Mouse (Mus musculus) liver, embryonic 13.5 days (tissue): ENCODE measurements around the gene Alkbh2. TPM values are rescaled to one million over a fixed set of nuclear protein-coding genes. Genes with fewer than 3 reads are reported as not detected.

ENCODE experiments used
- ATAC-seq: fragments of 200-750 bp; cut with Nextera tagmentation; 2 replicates; pipeline ENCODE4 v1.8.0; 2017; ENCODE audit warnings: low read depth, mild to moderate bottlenecking, moderate number of reproducible peaks, moderate library complexity
- DNase-seq: peaks from one replicate; pipeline ENCODE4 v3.0.0; 2022
- H3K27ac ChIP-seq: fragments of 300-500 bp; sonication (generic); 2 replicates; pipeline ENCODE4 v1.5.1; 2015; ENCODE audit warnings: moderate library complexity, mild to moderate bottlenecking, inconsistent platforms
- H3K27me3 ChIP-seq: fragments of 300-500 bp; sonication (generic); 2 replicates; pipeline ENCODE4 v1.6.1; 2015; ENCODE audit warnings: mild to moderate bottlenecking, inconsistent platforms
- H3K36me3 ChIP-seq: fragments of 300-500 bp; sonication (generic); 2 replicates; pipeline ENCODE4 v1.6.1; 2015; ENCODE audit warnings: mild to moderate bottlenecking, inconsistent platforms
- H3K4me1 ChIP-seq: fragments of 300-500 bp; sonication (generic); replicated peaks from 2 replicates; pipeline ENCODE4 v1.6.1; 2015; ENCODE audit warnings: inconsistent platforms
- H3K4me2 ChIP-seq: fragments of 300-500 bp; sonication (generic); 2 replicates; pipeline ENCODE4 v1.6.1; 2015; ENCODE audit warnings: inconsistent platforms, mild to moderate bottlenecking, moderate library complexity
- H3K4me3 ChIP-seq: fragments of 300-500 bp; sonication (generic); replicated peaks from 2 replicates; pipeline ENCODE4 v1.5.1; 2015; ENCODE audit warnings: mild to moderate bottlenecking, inconsistent platforms
- H3K9ac ChIP-seq: fragments of 300-500 bp; sonication (generic); 2 replicates; pipeline ENCODE4 v1.6.1; 2015; ENCODE audit warnings: mild to moderate bottlenecking, inconsistent platforms
- H3K9me3 ChIP-seq: fragments of 300-500 bp; sonication (generic); replicated peaks from 2 replicates; pipeline ENCODE4 v1.6.1; 2016; ENCODE audit warnings: inconsistent platforms
- WGBS: fragments of 180-500 bp; shearing (Covaris S2); methylation state at CpG from one replicate; pipeline ENCODE4 v1.1.7; 2015; ENCODE audit not compliant: insufficient replicate concordance; 5-methylcytosine and 5-hydroxymethylcytosine counted together
- polyA plus RNA-seq: library from polyadenylated mRNA; unstranded; fragments of >200 nt; fragmentation: Nextera tagmentation; extraction: Ambion mirVana; gene quantifications from 2 replicates; pipeline ENCODE4 v1.2.1, GENCODE M21; 2015

Alkbh2 gene
- polyA plus RNA-seq, 1 experiment from 2014 or later, result 4.5 TPM

- H3K4me3 ChIP-seq, result no peak overlapping the region
- ATAC-seq, result no peak
- no peak overlapping the region for H3K4me2 ChIP-seq
- H3K4me1 ChIP-seq, result peaks cover 23% of the 10 kb centered on the region
- WGBS, result 78% methylated on average over 21 of the region's 21 CpGs
- no peaks in the 10 kb centered on the region for H3K27me3 ChIP-seq
- no peak for DNase-seq
- no peak overlapping the region for H3K27ac ChIP-seq
- H3K9ac ChIP-seq, result no peak overlapping the region
- peaks cover 41% of the 10 kb centered on the region for H3K36me3 ChIP-seq
- no peaks in the 10 kb centered on the region for H3K9me3 ChIP-seq
These were observed 10.5 kb upstream of the Alkbh2 start for GRCm38 (mm10) chr5:114138277-114139164.

DNA sequence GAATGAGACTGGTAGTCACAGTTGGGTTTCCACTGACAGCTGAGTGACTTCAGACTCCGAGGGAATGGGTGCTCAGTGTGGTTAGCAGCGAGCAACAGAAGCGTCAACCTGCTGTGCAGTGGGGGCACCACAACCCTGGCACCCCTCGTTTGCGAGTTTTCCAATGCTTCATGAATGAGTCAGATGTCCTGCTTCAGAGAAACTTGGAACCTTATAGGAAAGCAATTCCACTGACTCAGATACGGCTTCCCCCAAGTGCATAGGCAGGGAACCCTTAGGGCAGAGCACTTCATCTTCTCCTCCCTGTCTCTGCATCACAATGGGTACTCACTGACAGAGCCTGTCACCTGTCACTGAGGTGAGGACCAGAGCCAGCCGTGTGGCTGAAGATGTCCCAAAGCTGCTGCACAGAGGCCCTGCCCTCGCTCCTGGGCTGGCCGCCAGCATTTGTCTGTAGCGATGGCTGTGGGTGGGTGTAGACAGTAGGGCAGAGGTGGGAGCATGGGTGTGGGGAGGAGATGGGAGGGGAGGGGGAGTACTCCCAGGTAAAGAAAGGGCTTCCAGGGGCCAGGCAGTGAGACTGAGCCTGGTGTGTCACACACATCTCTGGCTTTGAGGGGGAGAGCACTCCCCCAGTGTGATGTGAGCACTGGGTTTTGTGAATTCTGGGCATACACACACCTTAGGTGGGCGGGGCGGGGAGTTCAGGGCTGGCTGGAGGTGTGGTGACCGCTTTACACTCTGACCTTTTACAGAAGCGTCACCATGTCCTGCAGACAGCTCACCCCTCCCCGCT lies 9.7 kb upstream of the Alkbh2 start:
- no peaks in the 10 kb centered on the region for H3K9me3 ChIP-seq
- 83% methylated on average over 15 of the region's 15 CpGs for WGBS
- no peak overlapping the region for H3K4me2 ChIP-seq
- H3K9ac ChIP-seq, result no peak overlapping the region
- ATAC-seq (no peak), DNase-seq (no peak)
- H3K4me3 ChIP-seq, result no peak overlapping the region
- H3K36me3 ChIP-seq, result peaks cover 44% of the 10 kb centered on the region
- H3K27me3 ChIP-seq, result no peaks in the 10 kb centered on the region
- peaks cover 31% of the 10 kb centered on the region for H3K4me1 ChIP-seq
- no peak overlapping the region for H3K27ac ChIP-seq

DNA sequence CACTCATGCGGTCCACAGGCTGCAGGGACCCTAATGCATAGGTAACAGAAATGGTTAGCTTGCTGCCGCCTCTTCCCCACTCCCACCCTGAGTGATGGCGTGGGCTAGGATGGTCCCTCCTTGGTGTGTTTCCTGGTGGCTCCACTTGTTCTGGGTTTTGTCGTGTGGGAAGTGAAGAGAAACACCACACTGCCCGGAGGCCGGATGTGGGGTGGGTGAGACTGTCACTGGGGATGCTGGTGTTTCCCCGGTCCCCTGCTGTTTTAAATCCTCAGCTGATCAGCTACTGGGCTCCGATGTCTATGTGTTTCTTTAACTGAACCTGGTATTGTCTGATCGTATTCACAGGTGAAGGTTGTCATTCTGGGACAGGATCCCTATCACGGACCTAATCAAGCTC lies 7.5 kb upstream of the Alkbh2 start:
- H3K4me1 ChIP-seq, result peaks cover 50% of the 10 kb centered on the region
- ATAC-seq, result no peak
- no peak overlapping the region for H3K4me3 ChIP-seq
- H3K36me3 ChIP-seq, result peaks cover 49% of the 10 kb centered on the region
- H3K27me3 ChIP-seq, result no peaks in the 10 kb centered on the region
- no peak overlapping the region for H3K4me2 ChIP-seq
- H3K9me3 ChIP-seq, result no peaks in the 10 kb centered on the region
- H3K27ac ChIP-seq, result no peak overlapping the region
- 77% methylated on average over 10 of the region's 10 CpGs for WGBS
- H3K9ac ChIP-seq, result no peak overlapping the region
- no peak for DNase-seq

DNA sequence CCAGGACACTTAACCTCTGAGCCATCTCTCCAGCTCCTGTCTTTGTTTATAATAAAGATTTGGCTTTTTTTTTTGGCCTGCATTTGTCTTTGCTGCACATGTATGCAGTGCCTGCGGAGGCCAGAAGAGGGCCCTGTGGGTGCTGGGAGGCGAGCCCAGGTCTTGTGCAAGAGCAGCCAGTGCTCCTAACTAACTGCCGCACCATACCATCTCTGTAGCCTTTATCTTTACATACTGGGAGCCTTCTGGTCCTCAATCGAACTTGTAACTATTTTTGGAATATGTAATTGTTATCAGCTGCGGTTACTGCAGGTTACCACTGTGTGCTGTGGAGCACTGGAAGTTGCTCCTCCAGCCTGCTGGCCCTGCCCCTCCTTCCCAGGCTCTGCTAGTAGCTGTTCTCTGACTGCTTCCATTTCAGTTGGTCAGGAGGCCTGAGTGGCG lies 6.1 kb upstream of the Alkbh2 start:
- peaks cover 49% of the 10 kb centered on the region for H3K36me3 ChIP-seq
- 0 out of 2 replicates have a peak overlapping the region, but pooled peaks have one; percentile 3 for H3K4me3 ChIP-seq
- H3K27me3 ChIP-seq, result no peaks in the 10 kb centered on the region
- DNase-seq (peak; percentile 65), ATAC-seq (peak; percentile 46)
- WGBS, result 14% methylated on average over 6 of the region's 6 CpGs
- H3K27ac ChIP-seq, result no peak overlapping the region
- no peaks in the 10 kb centered on the region for H3K9me3 ChIP-seq
- peaks cover 64% of the 10 kb centered on the region for H3K4me1 ChIP-seq
- peak overlapping the region; percentile 32 for H3K4me2 ChIP-seq
- 0 out of 2 replicates have a peak overlapping the region, but pooled peaks have one; percentile 4 for H3K9ac ChIP-seq

GRCm38 (mm10) chr5:114132841-114133240 lies 4.8 kb upstream of the Alkbh2 start:
- ATAC-seq (no peak), DNase-seq (no peak)
- Histone ChIP-seq H3K9ac (no peak overlapping the region), H3K36me3 (peaks cover 38% of the 10 kb centered on the region), H3K27ac (no peak overlapping the region), H3K4me1 (peaks cover 61% of the 10 kb centered on the region), H3K9me3 (no peaks in the 10 kb centered on the region), H3K27me3 (no peaks in the 10 kb centered on the region), H3K4me2 (peak overlapping the region; percentile 99), H3K4me3 (no peak overlapping the region)
- WGBS, result 87% methylated on average over 6 of the region's 6 CpGs

DNA sequence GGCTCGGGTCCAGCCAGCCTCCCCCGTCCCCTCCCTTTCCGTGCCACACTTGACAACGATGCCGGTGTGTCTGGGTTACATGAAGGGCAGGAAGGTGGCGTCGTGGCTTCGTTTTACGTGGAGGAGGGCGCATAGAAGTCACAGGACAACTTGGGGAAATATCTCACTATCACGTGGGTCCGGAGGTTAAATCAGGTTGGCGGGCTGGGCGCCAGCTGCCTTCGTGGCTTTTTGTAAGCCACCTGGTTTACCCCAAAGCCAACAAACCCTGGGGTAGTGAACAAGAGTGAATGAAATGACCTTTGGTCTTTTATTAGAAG lies 3.5 kb upstream of the Alkbh2 start:
- no peak for DNase-seq
- Histone ChIP-seq H3K36me3 (peaks cover 24% of the 10 kb centered on the region), H3K9ac (peak overlapping the region; percentile 72), H3K27ac (peak overlapping the region; percentile 66), H3K4me2 (peak overlapping the region; percentile 99), H3K9me3 (no peaks in the 10 kb centered on the region), H3K27me3 (no peaks in the 10 kb centered on the region), H3K4me1 (peaks cover 71% of the 10 kb centered on the region), H3K4me3 (peak overlapping the region; percentile 80)
- ATAC-seq, result no peak
- WGBS, result 2% methylated on average over 15 of the region's 15 CpGs

DNA sequence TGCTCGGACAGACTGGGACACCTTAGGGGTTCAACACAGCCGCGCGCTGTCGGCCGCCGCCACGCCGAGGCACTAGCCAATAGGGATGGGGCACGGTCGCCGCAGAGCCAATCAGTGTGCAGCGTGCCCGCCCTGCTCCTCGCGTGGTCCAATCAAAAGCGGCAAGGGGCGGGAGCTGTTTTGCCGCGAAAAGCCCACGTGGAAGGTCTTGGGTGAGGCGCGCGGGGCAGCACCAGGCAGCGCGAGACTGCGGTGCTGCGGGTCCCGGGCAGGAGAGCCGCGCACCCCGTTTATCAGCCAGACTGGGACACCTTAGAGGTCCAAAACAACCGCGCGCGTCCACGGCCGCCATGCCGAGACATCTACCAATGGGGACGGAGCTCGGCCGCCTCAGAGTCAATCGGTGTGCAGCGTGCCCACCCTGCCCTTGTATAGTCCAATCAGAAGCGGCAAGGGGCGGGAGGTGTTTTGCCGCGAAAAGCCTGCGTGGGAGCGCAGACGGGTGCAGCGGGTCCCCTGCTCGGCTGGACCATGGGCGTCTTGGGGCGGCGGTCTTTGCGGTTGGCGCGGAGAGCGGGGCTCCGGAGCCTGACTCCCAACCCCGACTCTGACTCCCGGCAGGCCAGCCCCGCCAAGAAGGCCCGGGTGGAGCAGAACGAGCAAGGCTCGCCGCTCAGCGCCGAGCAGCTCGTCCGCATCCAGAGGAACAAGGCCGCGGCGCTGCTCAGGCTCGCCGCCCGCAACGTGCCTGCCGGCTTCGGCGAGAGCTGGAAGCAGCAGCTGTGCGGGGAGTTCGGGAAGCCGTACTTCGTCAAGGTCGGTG lies 2.9 kb upstream of the Alkbh2 start:
- ATAC-seq (peak; percentile 92), DNase-seq (peak; percentile 88)
- Histone ChIP-seq H3K4me1 (peaks cover 77% of the 10 kb centered on the region), H3K36me3 (peaks cover 18% of the 10 kb centered on the region), H3K27me3 (no peaks in the 10 kb centered on the region), H3K4me2 (peak overlapping the region; percentile 99), H3K9me3 (no peaks in the 10 kb centered on the region), H3K4me3 (peak overlapping the region; percentile 80), H3K27ac (peak overlapping the region; percentile 66), H3K9ac (peak overlapping the region; percentile 72)
- under 1% methylated on average over 85 of the region's 87 CpGs for WGBS

DNA sequence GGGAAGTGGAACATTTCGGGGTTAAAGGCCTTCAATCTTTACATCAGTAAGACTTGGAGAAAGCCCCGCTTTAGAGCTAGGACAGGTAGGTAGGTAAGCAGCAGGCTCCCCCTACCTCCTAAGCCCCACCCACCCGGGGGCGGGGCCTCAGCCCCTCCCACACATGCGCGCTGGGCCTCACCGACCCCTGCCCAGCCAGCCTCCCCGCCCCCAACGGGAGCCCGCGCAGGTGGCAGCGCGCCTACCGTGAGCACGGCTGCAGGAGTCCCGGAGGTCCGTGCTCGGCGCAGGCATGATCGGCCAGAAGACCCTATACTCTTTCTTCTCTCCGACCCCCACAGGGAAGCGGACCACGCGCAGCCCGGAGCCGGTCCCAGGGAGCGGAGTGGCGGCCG lies 2.2 kb upstream of the Alkbh2 start, which contains the start of gene Ung:
Ung (plus strand) TSS at position 176 of the 395 bp plus-strand sequence.
- H3K4me2 ChIP-seq, result peak within 1 kb of the TSS; percentile 99
- H3K27me3 ChIP-seq, result no peaks in the 10 kb centered on the region
- H3K4me3 ChIP-seq, result peak within 1 kb of the TSS; percentile 80
- peak; percentile 48 for DNase-seq
- H3K4me1 ChIP-seq, result peaks cover 79% of the 10 kb centered on the region
- WGBS, result 1% methylated on average over 26 of the region's 29 CpGs
- no peak for ATAC-seq
- peak within 1 kb of the TSS; percentile 72 for H3K9ac ChIP-seq
- peak within 1 kb of the TSS; percentile 66 for H3K27ac ChIP-seq
- H3K9me3 ChIP-seq, result no peaks in the 10 kb centered on the region
- peaks cover 14% of the 10 kb centered on the region; the same call in 1 of the 2 replicates for H3K36me3 ChIP-seq

- 73% methylated on average over 15 of the region's 15 CpGs for WGBS
- peaks cover 76% of the 10 kb centered on the region for H3K4me1 ChIP-seq
- H3K4me3 ChIP-seq, result peak overlapping the region; percentile 80
- DNase-seq, result no peak
- no peaks in the 10 kb centered on the region for H3K27me3 ChIP-seq
- ATAC-seq, result no peak
- peaks cover 12% of the 10 kb centered on the region; the same call in 1 of the 2 replicates for H3K36me3 ChIP-seq
- no peaks in the 10 kb centered on the region for H3K9me3 ChIP-seq
- H3K9ac ChIP-seq, result peak overlapping the region; percentile 72; the same call in 1 of the 2 replicates
- H3K4me2 ChIP-seq, result peak overlapping the region; percentile 99
- no peak overlapping the region for H3K27ac ChIP-seq
These were observed 1.7 kb upstream of the Alkbh2 start for GRCm38 (mm10) chr5:114129550-114130210.

DNA sequence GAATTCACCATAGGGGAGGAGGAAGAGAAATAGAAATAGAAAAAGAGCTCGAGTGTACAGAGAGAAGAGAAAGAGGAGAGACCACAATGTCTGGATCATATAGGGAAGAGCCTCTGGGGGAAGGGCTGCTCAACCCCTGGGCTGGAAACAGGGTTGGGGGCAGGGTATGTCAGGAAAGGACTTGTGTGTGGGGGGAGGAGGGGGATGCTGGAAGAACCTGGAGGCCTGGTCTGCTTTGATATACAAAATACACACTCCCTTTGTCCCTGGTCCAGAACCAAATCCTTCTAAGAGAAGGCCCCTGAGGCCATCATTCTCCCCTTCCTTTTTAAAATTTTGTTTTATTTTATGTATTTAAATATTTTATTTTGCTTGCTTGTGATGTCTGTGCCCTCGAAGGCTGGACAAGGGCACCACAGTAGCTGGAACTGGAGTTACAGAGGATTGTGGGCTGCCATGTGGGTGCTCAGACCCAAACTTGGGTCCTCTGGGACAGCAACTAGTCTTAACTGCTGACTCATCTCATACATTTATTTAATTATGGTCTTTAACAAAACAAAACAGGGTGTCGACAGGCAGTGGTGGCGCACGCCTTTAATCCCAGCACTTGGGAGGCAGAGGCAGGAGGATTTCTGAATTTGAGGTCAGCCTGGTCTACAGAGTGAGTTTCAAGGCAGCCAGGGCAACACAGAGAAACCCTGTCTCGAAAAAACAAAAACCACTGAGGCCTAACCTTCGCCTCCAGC lies 1.3 kb downstream of the Alkbh2 start:
- no peak for ATAC-seq
- peaks cover 46% of the 10 kb centered on the region for H3K4me1 ChIP-seq
- WGBS, result 68% methylated on average over 7 of the region's 7 CpGs
- H3K9ac ChIP-seq, result peak overlapping the region; percentile 27; the same call in 1 of the 2 replicates
- H3K4me2 ChIP-seq, result peak overlapping the region; percentile 99
- H3K27me3 ChIP-seq, result no peaks in the 10 kb centered on the region
- no peaks in the 10 kb centered on the region for H3K9me3 ChIP-seq
- DNase-seq, result no peak
- H3K27ac ChIP-seq, result no peak overlapping the region
- H3K36me3 ChIP-seq, result peaks cover 28% of the 10 kb centered on the region
- peak overlapping the region; percentile 73; the same call in 1 of the 2 replicates for H3K4me3 ChIP-seq
